Mouse (Mus musculus) midbrain, embryonic 16.5 days (tissue): ENCODE measurements around the gene Samd4b. TPM values are rescaled to one million over a fixed set of nuclear protein-coding genes. Genes with fewer than 3 reads are reported as not detected.
"Not testable (repeated sequence)": the region's sequence is repeated elsewhere in the genome, so short reads cannot be mapped to it uniquely, and the experiment has no call there.

Experiments used
- ATAC-seq: fragments of 200-750 bp; cut with Nextera tagmentation; 2 replicates; pipeline ENCODE4 v1.8.0; 2017; ENCODE audit warnings: moderate TSS enrichment
- H3K27ac ChIP-seq: fragments of 300-500 bp; sonication (generic); 2 replicates; pipeline ENCODE4 v1.5.1; 2014; ENCODE audit warnings: mild to moderate bottlenecking, low read length, mixed read lengths
- H3K27me3 ChIP-seq: fragments of 300-500 bp; sonication (generic); 2 replicates; pipeline ENCODE4 v1.6.1; 2014; ENCODE audit warnings: low read depth, low read length, mixed read lengths; ENCODE audit not compliant: control insufficient read depth, insufficient read depth
- H3K36me3 ChIP-seq: fragments of 300-500 bp; sonication (generic); 2 replicates; pipeline ENCODE4 v1.6.1; 2014; ENCODE audit warnings: mild to moderate bottlenecking, low read length, moderate library complexity, mixed read lengths; ENCODE audit not compliant: control insufficient read depth, insufficient read depth
- H3K4me1 ChIP-seq: fragments of 300-500 bp; sonication (generic); 2 replicates; pipeline ENCODE4 v1.6.1; 2014; ENCODE audit warnings: mild to moderate bottlenecking, low read length, mixed read lengths; ENCODE audit not compliant: control insufficient read depth, insufficient read depth
- H3K4me2 ChIP-seq: fragments of 300-500 bp; sonication (generic); 2 replicates; pipeline ENCODE4 v1.6.1; 2014; ENCODE audit warnings: mild to moderate bottlenecking, low read length, mixed read lengths
- H3K4me3 ChIP-seq: fragments of 300-500 bp; sonication (generic); 2 replicates; pipeline ENCODE4 v1.5.1; 2014; ENCODE audit warnings: low read depth, mild to moderate bottlenecking, low read length, moderate library complexity, mixed read lengths
- H3K9ac ChIP-seq: fragments of 300-500 bp; sonication (generic); 2 replicates; pipeline ENCODE4 v1.6.1; 2014; ENCODE audit warnings: low read depth, low read length, mixed read lengths
- H3K9me3 ChIP-seq: fragments of 300-500 bp; sonication (generic); replicated peaks from 2 replicates; pipeline ENCODE4 v1.6.1; 2014; ENCODE audit warnings: mild to moderate bottlenecking, low read length, mixed read lengths; ENCODE audit not compliant: control insufficient read depth, poor library complexity, severe bottlenecking
- WGBS: fragments of 180-500 bp; shearing (Covaris S2); extraction: QIAGEN DNeasy Blood & Tissue Kit; methylation state at CpG from one replicate; pipeline ENCODE4 v1.1.7; 2014; 5-methylcytosine and 5-hydroxymethylcytosine counted together
- polyA plus RNA-seq: library from polyadenylated mRNA; unstranded; fragments of >200 nt; fragmentation: Nextera tagmentation; extraction: Ambion mirVana; gene quantifications from 2 replicates; pipeline ENCODE4 v1.2.1, GENCODE M21; 2015

Gene Samd4b
- polyA plus RNA-seq, 1 experiment from 2014 or later: 20.4 TPM

DNA sequence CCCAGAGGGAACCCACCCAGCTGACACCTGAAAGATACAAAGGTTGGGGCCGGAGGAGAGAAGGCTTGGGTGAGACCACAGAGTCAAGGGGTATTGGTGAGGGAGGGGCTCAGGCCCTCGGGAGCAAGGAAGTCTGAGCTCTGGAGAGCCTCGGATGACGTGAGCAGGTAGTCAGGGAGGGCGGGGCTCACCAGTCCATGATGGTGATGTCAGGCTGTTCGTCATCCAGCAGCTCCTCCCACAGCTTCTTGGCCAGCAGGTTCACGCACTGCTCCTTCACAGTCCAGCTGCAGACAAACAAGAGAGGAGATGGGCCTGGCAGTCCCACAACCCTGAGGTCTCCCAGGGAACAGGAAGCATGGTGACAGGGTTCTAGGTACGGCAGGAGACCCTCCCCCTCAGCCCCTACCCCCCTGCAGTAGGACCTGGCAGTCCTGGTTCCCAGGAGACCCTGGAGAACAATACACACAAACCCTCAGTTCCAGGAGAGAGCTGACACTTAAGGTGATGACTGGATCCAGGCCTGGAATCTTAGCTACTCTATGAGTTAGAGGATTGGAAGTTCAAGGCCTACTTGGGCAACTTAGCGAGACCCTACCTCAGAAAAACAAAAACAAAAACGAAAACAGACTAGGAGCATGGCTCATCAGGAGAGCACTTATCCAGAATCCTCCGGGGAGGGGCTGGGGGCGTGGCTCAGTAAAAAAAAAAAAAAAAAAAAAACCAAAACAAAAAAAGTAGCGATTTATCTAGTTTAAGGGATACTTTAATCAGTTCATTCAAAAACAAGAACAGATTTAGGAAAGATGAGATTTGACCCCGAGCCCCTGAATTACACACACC lies 52.7 kb downstream of the Samd4b start:
- Histone ChIP-seq H3K27ac (no peak overlapping the region), H3K36me3 (no peaks in the 10 kb centered on the region), H3K4me3 (no peak overlapping the region), H3K9ac (no peak overlapping the region), H3K4me2 (no peak overlapping the region), H3K4me1 (peaks cover 15% of the 10 kb centered on the region; the same call in 1 of the 2 replicates), H3K27me3 (peaks cover 24% of the 10 kb centered on the region), H3K9me3 (no peaks in the 10 kb centered on the region)
- WGBS: 26% methylated on average over 14 of the region's 14 CpGs
- ATAC-seq: peak; percentile 52; the same call in 1 of the 2 replicates

DNA sequence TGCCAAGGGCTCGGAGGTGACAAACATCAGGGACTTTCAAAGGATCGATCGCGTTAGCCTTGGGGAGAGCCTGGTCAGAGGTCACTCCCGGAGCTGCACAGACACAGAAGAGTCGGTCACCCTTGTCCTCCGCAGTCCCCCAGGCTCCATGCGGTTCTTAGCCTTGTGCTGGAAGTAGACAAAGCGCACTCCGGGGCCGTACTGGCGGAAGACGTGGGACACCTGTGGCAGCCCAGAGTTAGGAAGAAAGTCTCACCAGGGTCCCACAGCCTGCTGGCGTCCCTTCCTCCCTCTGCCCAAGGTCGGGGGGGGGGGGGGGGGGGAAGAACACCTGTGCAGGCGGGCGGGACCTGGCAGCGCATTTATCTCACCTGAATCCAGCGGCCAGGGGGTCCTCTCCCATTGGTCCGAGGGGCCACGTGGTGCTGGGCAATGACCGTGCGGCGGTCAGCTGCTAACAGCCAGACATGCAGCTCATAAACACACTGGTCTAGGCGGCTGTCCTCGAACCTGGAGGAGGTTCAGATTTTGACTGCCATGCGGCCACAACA lies 53.8 kb downstream of the Samd4b start:
- H3K9me3 ChIP-seq: no peaks in the 10 kb centered on the region
- ATAC-seq: peak; percentile 56
- peaks cover 15% of the 10 kb centered on the region; the same call in 1 of the 2 replicates for H3K4me1 ChIP-seq
- peak overlapping the region; percentile 43 for H3K9ac ChIP-seq
- WGBS: 3% methylated on average over 23 of the region's 27 CpGs
- peak overlapping the region; percentile 54 for H3K4me2 ChIP-seq
- H3K27ac ChIP-seq: no peak overlapping the region
- H3K4me3 ChIP-seq: peak overlapping the region; percentile 30
- H3K36me3 ChIP-seq: no peaks in the 10 kb centered on the region
- peaks cover 24% of the 10 kb centered on the region for H3K27me3 ChIP-seq

DNA sequence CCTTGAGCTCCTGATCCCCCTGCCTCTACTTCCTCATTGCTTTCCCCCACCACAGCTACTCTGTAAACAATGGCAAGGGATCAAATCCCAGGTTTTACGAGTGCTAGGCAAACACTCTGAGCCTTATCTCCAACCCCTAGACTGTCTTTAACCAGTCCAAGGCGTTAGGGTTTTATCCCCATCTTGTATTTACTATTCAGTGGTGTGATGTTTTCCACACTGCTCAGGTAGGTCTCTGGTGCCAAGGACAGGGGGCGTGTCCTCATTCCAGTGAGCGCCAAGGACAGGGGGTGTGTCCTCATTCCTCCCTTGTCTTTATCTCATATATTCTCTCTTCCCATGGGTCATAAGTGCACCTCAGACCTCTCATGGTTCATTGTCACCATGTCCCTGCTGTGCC lies 57.4 kb downstream of the Samd4b start, which contains the start of gene Sycn:
Gene Sycn (plus strand): TSS at position 360 of the 400 bp plus-strand sequence.
- Histone ChIP-seq H3K4me2 (no peak within 1 kb of the TSS), H3K36me3 (no peaks in the 10 kb centered on the region), H3K27ac (no peak within 1 kb of the TSS), H3K9me3 (no peaks in the 10 kb centered on the region), H3K4me1 (peaks cover 2% of the 10 kb centered on the region; the same call in 1 of the 2 replicates), H3K27me3 (peaks cover 8% of the 10 kb centered on the region), H3K4me3 (no peak within 1 kb of the TSS), H3K9ac (no peak within 1 kb of the TSS)
- 78% methylated on average over 4 of the region's 4 CpGs for WGBS
- no peak for ATAC-seq

DNA sequence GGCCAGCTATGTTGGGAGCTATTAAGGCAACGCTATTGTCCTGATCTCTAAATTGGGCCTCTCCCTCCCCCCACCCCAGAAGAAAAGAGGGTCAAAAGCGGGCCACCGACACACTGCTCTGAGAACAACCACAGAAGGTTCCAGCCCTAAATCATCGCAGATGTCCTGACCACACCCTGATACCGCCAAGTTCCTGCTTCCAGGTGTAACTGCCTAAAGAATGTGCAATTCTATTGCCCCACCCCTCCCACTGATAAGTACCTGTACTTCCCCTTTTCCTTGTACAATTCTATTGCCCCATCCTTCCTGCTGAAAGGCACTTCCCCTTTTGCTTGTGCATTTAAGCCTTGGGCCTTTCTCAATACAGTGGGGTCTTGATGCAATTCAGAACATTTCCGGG lies 59.1 kb downstream of the Samd4b start:
- not testable (repeated sequence) for H3K36me3 ChIP-seq, H3K27me3 ChIP-seq, H3K27ac ChIP-seq, H3K9ac ChIP-seq, H3K4me3 ChIP-seq, H3K4me2 ChIP-seq, H3K4me1 ChIP-seq, H3K9me3 ChIP-seq, ATAC-seq
- WGBS: 89% methylated on average over 6 of the region's 6 CpGs

DNA sequence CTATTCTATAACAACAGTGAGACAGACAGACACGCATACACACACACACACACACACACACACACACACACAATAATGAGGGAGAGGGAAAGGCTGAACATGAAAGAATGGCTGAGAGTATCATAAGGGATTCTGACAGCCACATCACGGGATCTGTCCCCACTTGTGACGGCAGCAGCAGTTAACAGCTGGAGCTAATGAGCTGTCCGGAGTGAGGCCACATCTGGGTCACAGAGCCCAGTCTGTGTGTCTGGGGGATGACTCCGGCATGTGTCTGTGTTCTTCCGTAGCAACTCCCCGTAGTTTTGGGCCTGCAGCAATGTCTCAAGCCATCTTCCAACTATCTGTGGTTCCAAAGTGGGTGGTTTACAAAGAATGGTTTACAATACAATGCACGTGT lies 65.9 kb downstream of the Samd4b start:
- H3K4me1 ChIP-seq: no peaks in the 10 kb centered on the region
- no peak for ATAC-seq
- H3K9me3 ChIP-seq: no peaks in the 10 kb centered on the region
- WGBS: 75% methylated on average over 8 of the region's 8 CpGs
- H3K27ac ChIP-seq: no peak overlapping the region
- no peak overlapping the region for H3K4me3 ChIP-seq
- no peak overlapping the region for H3K9ac ChIP-seq
- H3K4me2 ChIP-seq: no peak overlapping the region
- H3K27me3 ChIP-seq: no peaks in the 10 kb centered on the region
- no peaks in the 10 kb centered on the region for H3K36me3 ChIP-seq

DNA sequence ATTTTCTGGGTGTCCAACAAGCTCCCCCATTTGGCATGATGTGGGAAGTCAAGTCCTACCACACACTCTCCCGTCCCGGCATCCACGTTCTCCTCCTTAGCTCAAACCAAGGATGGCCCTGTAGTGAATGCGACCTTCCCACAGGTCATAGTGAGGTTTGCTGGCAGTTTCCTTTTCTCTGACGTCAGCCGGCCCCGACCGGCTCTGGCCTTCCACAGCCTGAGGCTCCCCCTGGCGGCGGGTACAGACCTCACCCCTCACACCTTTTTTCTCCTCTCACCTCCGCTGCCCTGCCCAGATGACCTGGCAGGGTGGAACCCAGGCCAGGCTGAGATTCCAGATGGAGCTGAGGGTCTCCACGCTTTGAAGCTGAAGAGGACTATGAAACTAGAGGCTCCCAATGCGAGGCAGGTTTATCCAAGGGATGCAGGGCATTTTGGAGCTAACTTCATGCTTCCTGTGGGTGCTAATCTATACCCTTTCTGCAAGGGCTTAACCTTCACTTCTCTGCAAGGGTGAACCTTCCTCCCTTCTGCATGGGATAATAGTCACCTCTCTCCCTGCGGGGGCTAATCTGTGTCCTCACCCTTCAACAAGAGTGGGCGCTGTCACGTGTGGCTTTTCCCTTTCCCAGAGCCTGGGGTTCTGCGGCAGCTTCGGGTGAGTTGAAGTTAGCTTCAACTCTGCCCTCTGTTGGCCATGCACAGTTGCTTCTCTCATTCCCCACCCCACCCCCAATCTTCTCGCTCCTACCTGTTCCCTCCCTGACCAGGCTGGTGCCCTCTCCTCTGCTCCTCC lies 69.8 kb downstream of the Samd4b start:
- ATAC-seq: no peak
- H3K4me2 ChIP-seq: no peak overlapping the region
- WGBS: 9% methylated on average over 19 of the region's 19 CpGs

DNA sequence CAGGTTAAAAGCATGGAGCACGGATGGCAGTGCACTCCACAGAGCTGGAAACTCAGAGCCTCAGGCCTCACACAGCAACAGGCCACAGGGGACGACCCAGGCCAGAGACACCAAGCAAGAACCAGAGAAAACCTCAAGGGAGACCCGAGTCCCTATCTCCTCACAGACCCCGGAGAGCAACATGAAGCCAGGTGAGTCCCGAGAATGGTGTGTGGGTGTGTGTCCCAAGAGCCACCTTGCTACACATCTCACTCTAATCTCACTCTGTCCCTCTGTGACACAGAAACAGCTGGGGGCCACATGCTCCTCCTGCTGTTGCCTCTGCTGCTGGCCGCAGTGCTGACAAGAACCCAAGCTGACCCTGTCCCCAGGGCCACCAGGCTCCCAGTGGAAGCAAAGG lies 75.4 kb downstream of the Samd4b start, which contains the start of gene Ifnl3:
Gene Ifnl3 (plus strand): TSS at position 301 of the 400 bp plus-strand sequence.
- not testable (repeated sequence) for H3K9me3 ChIP-seq, H3K4me1 ChIP-seq, H3K27me3 ChIP-seq, H3K27ac ChIP-seq, H3K4me3 ChIP-seq, ATAC-seq, H3K36me3 ChIP-seq, H3K9ac ChIP-seq, H3K4me2 ChIP-seq
- WGBS: 80% methylated on average over 5 of the region's 6 CpGs

More for the DNA sequence above, 69.8 kb downstream of the Samd4b start:
- Histone ChIP-seq H3K27ac (no peak overlapping the region), H3K27me3 (no peaks in the 10 kb centered on the region), H3K4me1 (no peaks in the 10 kb centered on the region), H3K4me3 (no peak overlapping the region), H3K9me3 (no peaks in the 10 kb centered on the region), H3K36me3 (no peaks in the 10 kb centered on the region), H3K9ac (no peak overlapping the region)

DNA sequence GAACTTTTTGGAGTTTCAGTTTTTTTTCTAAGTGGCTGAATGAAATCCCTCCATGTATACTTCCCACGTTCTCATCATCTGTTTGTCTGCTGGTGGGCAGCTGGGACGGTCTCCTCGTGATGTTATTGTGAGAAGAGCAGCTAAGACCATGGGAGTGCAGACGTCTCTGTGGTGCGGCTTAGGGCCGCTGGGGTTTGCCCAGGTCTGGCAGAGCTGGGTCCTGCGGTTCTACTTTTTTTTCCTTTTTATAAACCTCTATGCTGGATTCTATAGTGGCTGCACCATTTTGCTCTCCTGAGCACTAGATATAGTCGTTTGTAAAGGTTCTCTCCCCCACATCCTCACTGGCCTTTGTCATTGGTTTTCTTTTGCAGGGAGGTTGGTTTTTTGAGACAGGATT lies 86.5 kb downstream of the Samd4b start:
- Histone ChIP-seq H3K27ac (no peak overlapping the region), H3K9ac (no peak overlapping the region), H3K9me3 (no peaks in the 10 kb centered on the region), H3K4me3 (no peak overlapping the region), H3K27me3 (no peaks in the 10 kb centered on the region; the same call in 1 of the 2 replicates), H3K4me2 (no peak overlapping the region), H3K36me3 (no peaks in the 10 kb centered on the region), H3K4me1 (no peaks in the 10 kb centered on the region)
- no peak for ATAC-seq
- 76% methylated on average over 8 of the region's 8 CpGs for WGBS
